Mouse (Mus musculus): ENCODE data around the gene Cd68.

The Cd68 gene

GRCm38 (mm10) chr11:69645860-69646259, 20.1 kb downstream of the Cd68 start:
- ChIA-PET CTCF (interaction anchor here in 1 of 4 experiments (0.6 kb wide), 1 partner anchor 54 kb away, joined by 10 read pairs; no protein-coding TSS in a partner anchor), POLR2A (interaction anchor here in 3 of 4 experiments (0.6 to 20.2 kb wide), 13 partner anchors 9 to 155 kb away, joined by 3 to 223 read pairs (median 5); partner anchors contain the start of genes Sox15 (in 3 of the 3), Fxr2 (in 2 of the 3), Cd68 (in 1 of the 3) and Mpdu1 (in 1 of the 3))

- ChIA-PET CTCF (interaction anchor here in 1 of 4 experiments (0.7 kb wide), 1 partner anchor 203 kb away, joined by 7 read pairs; the partner anchor contains the start of gene Tmem256), POLR2A (interaction anchor here in 3 of 4 experiments (0.5 to 20.2 kb wide), 10 partner anchors 16 to 140 kb away, joined by 3 to 223 read pairs (median 4); partner anchors contain the start of genes Mpdu1 (in 2 of the 3), Cd68 (in 1 of the 3), Eif4a1 (in 1 of the 3) and Sox15 (in 1 of the 3))
Observed at GRCm38 (mm10) chr11:69635471-69635870, 30.5 kb downstream of the Cd68 start.

- POLR2A ChIA-PET, result interaction anchor here (0.5 to 20.2 kb wide), 98 partner anchors 8 to 604 kb away, joined by 3 to 223 read pairs (median 4); partner anchors contain the start of genes Sox15 (in 4 of the 4), Trp53 (in 4 of the 4), Cd68 (in 3 of the 4) and Mpdu1 (in 3 of the 4)
- CTCF ChIA-PET, result interaction anchor here (0.5 to 3.1 kb wide), 57 partner anchors 8 to 728 kb away, joined by 3 to 33 read pairs (median 4); partner anchors contain the start of genes Mpdu1 (in 2 of the 4), Sat2 (in 2 of the 4), Sox15 (in 2 of the 4) and 2810408A11Rik (in 1 of the 4)
Observed at GRCm38 (mm10) chr11:69633128-69633866, 32.7 kb downstream of the Cd68 start.

GRCm38 (mm10) chr11:69632284-69633089, 33.5 kb downstream of the Cd68 start, which contains the start of gene Fxr2:
Gene Fxr2, plus strand, starts transcription at chr11:69632990.
- ChIA-PET CTCF (interaction anchor here (0.5 to 3.1 kb wide), 60 partner anchors 8 to 728 kb away, joined by 3 to 33 read pairs (median 4); partner anchors contain the start of genes Mpdu1 (in 2 of the 4), Sat2 (in 2 of the 4), Sox15 (in 2 of the 4) and 2810408A11Rik (in 1 of the 4)), POLR2A (interaction anchor here (0.5 to 20.2 kb wide), 94 partner anchors 8 to 605 kb away, joined by 3 to 223 read pairs (median 4); partner anchors contain the start of genes Sox15 (in 4 of the 4), Trp53 (in 4 of the 4), Cd68 (in 3 of the 4) and Mpdu1 (in 3 of the 4))

GRCm38 (mm10) chr11:69629802-69630201, 36.2 kb downstream of the Cd68 start:
- ChIA-PET CTCF (interaction anchor here (0.6 to 2.2 kb wide), 28 partner anchors 8 to 319 kb away, joined by 3 to 31 read pairs (median 3); partner anchors contain the start of genes Sox15 (in 2 of the 4), Trp53 (in 2 of the 4), Wrap53 (in 2 of the 4) and Cntrob (in 1 of the 4)), POLR2A (interaction anchor here (0.5 to 20.2 kb wide), 33 partner anchors 8 to 260 kb away, joined by 3 to 223 read pairs (median 4); partner anchors contain the start of genes Sat2 (in 2 of the 4), Sox15 (in 2 of the 4), Trp53 (in 2 of the 4) and Wrap53 (in 2 of the 4))

GRCm38 (mm10) chr11:69628286-69628685, 37.7 kb downstream of the Cd68 start:
- ChIA-PET CTCF (interaction anchor here (0.5 to 1.3 kb wide), 68 partner anchors 8 to 442 kb away, joined by 3 to 17 read pairs (median 4); partner anchors contain the start of genes Sox15 (in 3 of the 4), Trp53 (in 3 of the 4), Wrap53 (in 3 of the 4) and Mpdu1 (in 2 of the 4)), POLR2A (interaction anchor here in 3 of 4 experiments (0.6 to 1.3 kb wide), 24 partner anchors 12 to 272 kb away, joined by 3 to 11 read pairs (median 3); partner anchors contain the start of genes Atp1b2 (in 2 of the 3), 2810408A11Rik (in 1 of the 3), Neurl4 (in 1 of the 3) and Sox15 (in 1 of the 3))

GRCm38 (mm10) chr11:69624339-69624738, 41.6 kb downstream of the Cd68 start:
- POLR2A ChIA-PET, result interaction anchor here in 3 of 4 experiments (0.5 to 1.3 kb wide), 11 partner anchors 9 to 771 kb away, joined by 3 to 5 read pairs (median 3); partner anchors contain the start of gene Fxr2 (in 1 of the 3)

GRCm38 (mm10) chr11:69623006-69623405, 42.9 kb downstream of the Cd68 start:
- ChIA-PET POLR2A (interaction anchor here in 1 of 4 experiments (2.0 kb wide), 1 partner anchor 18 kb away, joined by 6 read pairs; the partner anchor contains the start of gene Atp1b2), CTCF (no interaction called here)

More at GRCm38 (mm10) chr11:69624339-69624738, 41.6 kb downstream of the Cd68 start:
- CTCF ChIA-PET, result interaction anchor here (0.6 to 1.0 kb wide), 7 partner anchors 9 to 324 kb away, joined by 3 to 4 read pairs (median 3); partner anchors contain the start of genes Fxr2 (in 1 of the 4) and Sox15 (in 1 of the 4)

- POLR2A ChIA-PET, result interaction anchor here in 3 of 4 experiments (0.6 to 2.4 kb wide), 31 partner anchors 8 to 1104 kb away, joined by 3 to 12 read pairs (median 4); partner anchors contain the start of genes Trp53 (in 3 of the 3), Wrap53 (in 3 of the 3), Atp1b2 (in 2 of the 3) and Sox15 (in 2 of the 3)
- CTCF ChIA-PET, result interaction anchor here (0.5 to 1.5 kb wide), 13 partner anchors 7 to 312 kb away, joined by 3 to 7 read pairs (median 4); partner anchors contain the start of genes Trp53 (in 2 of the 4), Wrap53 (in 2 of the 4) and Fxr2 (in 1 of the 4)
Observed at GRCm38 (mm10) chr11:69622406-69622805, 43.5 kb downstream of the Cd68 start.

- POLR2A ChIA-PET, result interaction anchor here in 3 of 4 experiments (0.6 to 2.4 kb wide), 42 partner anchors 8 to 1105 kb away, joined by 3 to 12 read pairs (median 4); partner anchors contain the start of genes Atp1b2 (in 3 of the 3), Trp53 (in 3 of the 3), Wrap53 (in 3 of the 3) and Senp3 (in 2 of the 3)
- CTCF ChIA-PET, result interaction anchor here (0.5 to 1.5 kb wide), 21 partner anchors 8 to 885 kb away, joined by 3 to 10 read pairs (median 4); partner anchors contain the start of genes Fxr2 (in 2 of the 4), Trp53 (in 2 of the 4) and Wrap53 (in 2 of the 4)
Observed at GRCm38 (mm10) chr11:69621571-69622268, 44.2 kb downstream of the Cd68 start, which contains the start of gene Sat2. Gene Sat2, plus strand, starts transcription at chr11:69622024.

GRCm38 (mm10) chr11:69620394-69621081, 45.4 kb downstream of the Cd68 start:
- CTCF ChIA-PET, result interaction anchor here in 3 of 4 experiments (0.6 to 1.5 kb wide), 8 partner anchors 8 to 91 kb away, joined by 3 to 10 read pairs (median 4); no protein-coding TSS in a partner anchor
- POLR2A ChIA-PET, result interaction anchor here in 3 of 4 experiments (0.7 to 9.5 kb wide), 10 partner anchors 8 to 91 kb away, joined by 3 to 97 read pairs (median 4); partner anchors contain the start of genes Trp53 (in 2 of the 3) and Wrap53 (in 2 of the 3)

GRCm38 (mm10) chr11:69617805-69618204, 48.1 kb downstream of the Cd68 start, which contains the start of gene Shbg:
Gene Shbg, minus strand, starts transcription at chr11:69617905.
- ChIA-PET POLR2A (interaction anchor here in 3 of 4 experiments (0.6 to 9.5 kb wide), 9 partner anchors 13 to 290 kb away, joined by 3 to 97 read pairs (median 4); partner anchors contain the start of genes Trp53 (in 2 of the 3), Wrap53 (in 2 of the 3) and Atp1b2 (in 1 of the 3)), CTCF (interaction anchor here in 2 of 4 experiments (0.6 to 2.0 kb wide), 2 partner anchors 10 to 343 kb away, joined by 3 to 15 read pairs; no protein-coding TSS in a partner anchor)

- CTCF ChIA-PET, result interaction anchor here (0.5 to 2.2 kb wide), 20 partner anchors 12 to 166 kb away, joined by 3 to 15 read pairs (median 3); partner anchors contain the start of genes Trp53 (in 2 of the 4), Wrap53 (in 2 of the 4) and Fxr2 (in 1 of the 4)
Observed at GRCm38 (mm10) chr11:69616781-69617180, 49.2 kb downstream of the Cd68 start.

GRCm38 (mm10) chr11:69614257-69614588, 51.7 kb downstream of the Cd68 start:
- ChIA-PET POLR2A (interaction anchor here (0.6 to 9.5 kb wide), 34 partner anchors 8 to 203 kb away, joined by 3 to 97 read pairs (median 5); partner anchors contain the start of genes Trp53 (in 4 of the 4), Wrap53 (in 4 of the 4), Atp1b2 (in 3 of the 4) and Fxr2 (in 2 of the 4)), CTCF (interaction anchor here (0.6 to 2.6 kb wide), 44 partner anchors 10 to 1495 kb away, joined by 3 to 23 read pairs (median 4); partner anchors contain the start of genes Trp53 (in 3 of the 4), Wrap53 (in 3 of the 4), Dnah2 (in 1 of the 4) and Fxr2 (in 1 of the 4))

More at GRCm38 (mm10) chr11:69616781-69617180, 49.2 kb downstream of the Cd68 start:
- POLR2A ChIA-PET, result interaction anchor here (0.6 to 9.5 kb wide), 16 partner anchors 11 to 94 kb away, joined by 3 to 97 read pairs (median 4); partner anchors contain the start of genes Trp53 (in 3 of the 4), Wrap53 (in 3 of the 4), Atp1b2 (in 2 of the 4) and Fxr2 (in 1 of the 4)
